Mouse (Mus musculus): ENCODE measurements around the gene Lsm7. TPM values are rescaled to one million over a fixed set of nuclear protein-coding genes. Genes with fewer than 3 reads are reported as not detected.

The Lsm7 gene
- polyA plus RNA-seq, 1 experiment from 2014 or later = 104 TPM

- H3K27ac ChIP-seq (ENCODE audit: low read depth) = 0 out of 2 replicates have a peak overlapping the region, but pooled peaks have one; percentile 34
- H3K9ac ChIP-seq (replicated peaks) = peak overlapping the region; percentile 87
- TF ChIP-seq EP300 (IDR thresholded peaks at IDR 0.05; ENCODE audit: low read depth) (no peak), CTCF (IDR thresholded peaks at IDR 0.05; ENCODE audit: low read depth) (no peak)
- H3K4me1 ChIP-seq (ENCODE audit: insufficient read depth) = peaks cover 47% of the 10 kb centered on the region
- H3K4me3 ChIP-seq (ENCODE audit: low read depth, low read length) = peak overlapping the region; percentile 79
- H3K9me3 ChIP-seq (ENCODE audit: low read length) = no peaks in the 10 kb centered on the region
- 74% methylated on average over 10 of the region's 10 CpGs for WGBS (ENCODE audit: insufficient replicate concordance)
- H3K27me3 ChIP-seq (ENCODE audit: insufficient read depth, low read length) = no peaks in the 10 kb centered on the region
- peak overlapping the region; percentile 96 for H3K4me2 ChIP-seq (ENCODE audit: low read depth, low read length)
- ATAC-seq (no peak), DNase-seq (no peak)
- H3K36me3 ChIP-seq (replicated peaks; ENCODE audit: insufficient read depth, low read length) = peaks cover 22% of the 10 kb centered on the region
Observed at GRCm38 (mm10) chr10:80827870-80828420, 27.1 kb downstream of the Lsm7 start.

GRCm38 (mm10) chr10:80827063-80827869 is 27.7 kb downstream of the Lsm7 start:
- no peak for ATAC-seq
- Histone ChIP-seq H3K27ac (ENCODE audit: low read depth) (peak overlapping the region; percentile 96), H3K4me2 (ENCODE audit: low read depth, low read length) (peak overlapping the region; percentile 96), H3K4me3 (ENCODE audit: low read depth, low read length) (peak overlapping the region; percentile 79), H3K9ac (replicated peaks) (peak overlapping the region; percentile 87), H3K9me3 (ENCODE audit: low read length) (no peaks in the 10 kb centered on the region), H3K36me3 (replicated peaks; ENCODE audit: insufficient read depth, low read length) (peaks cover 22% of the 10 kb centered on the region), H3K4me1 (ENCODE audit: insufficient read depth) (peaks cover 50% of the 10 kb centered on the region), H3K27me3 (ENCODE audit: insufficient read depth, low read length) (no peaks in the 10 kb centered on the region)
- TF ChIP-seq CTCF (IDR thresholded peaks at IDR 0.05; ENCODE audit: low read depth) (no peak), EP300 (IDR thresholded peaks at IDR 0.05; ENCODE audit: low read depth) (no peak)
- 6% methylated on average over 29 of the region's 29 CpGs for WGBS (ENCODE audit: insufficient replicate concordance)
- DNase-seq = no peak

- under 1% methylated on average over 75 of the region's 82 CpGs for WGBS (ENCODE audit: insufficient replicate concordance)
- Histone ChIP-seq H3K4me3 (ENCODE audit: low read depth, low read length) (peak within 1 kb of the TSS; percentile 79), H3K36me3 (replicated peaks; ENCODE audit: insufficient read depth, low read length) (peaks cover 22% of the 10 kb centered on the region), H3K9ac (replicated peaks) (peak within 1 kb of the TSS; percentile 87), H3K27me3 (ENCODE audit: insufficient read depth, low read length) (no peaks in the 10 kb centered on the region), H3K4me2 (ENCODE audit: low read depth, low read length) (peak within 1 kb of the TSS; percentile 96), H3K9me3 (ENCODE audit: low read length) (no peaks in the 10 kb centered on the region), H3K27ac (ENCODE audit: low read depth) (peak within 1 kb of the TSS; percentile 96), H3K4me1 (ENCODE audit: insufficient read depth) (peaks cover 52% of the 10 kb centered on the region)
- peak; percentile 94 for ATAC-seq
- TF ChIP-seq CTCF (IDR thresholded peaks at IDR 0.05; ENCODE audit: low read depth) (no peak), EP300 (IDR thresholded peaks at IDR 0.05; ENCODE audit: low read depth) (peak; percentile 50; the same call in 1 of the 2 replicates)
- peak; percentile 98 for DNase-seq
Observed at GRCm38 (mm10) chr10:80826151-80827062, 28.6 kb downstream of the Lsm7 start, which contains the start of gene Oaz1. Gene Oaz1, plus strand, starts transcription at chr10:80826656.

GRCm38 (mm10) chr10:80824827-80825226 is 30.2 kb downstream of the Lsm7 start:
- Histone ChIP-seq H3K4me1 (ENCODE audit: insufficient read depth) (peaks cover 41% of the 10 kb centered on the region), H3K9me3 (ENCODE audit: low read length) (no peaks in the 10 kb centered on the region), H3K27me3 (ENCODE audit: insufficient read depth, low read length) (no peaks in the 10 kb centered on the region), H3K27ac (ENCODE audit: low read depth) (peak overlapping the region; percentile 85), H3K4me3 (ENCODE audit: low read depth, low read length) (no peak overlapping the region), H3K4me2 (ENCODE audit: low read depth, low read length) (peak overlapping the region; percentile 50), H3K9ac (replicated peaks) (no peak overlapping the region), H3K36me3 (replicated peaks; ENCODE audit: insufficient read depth, low read length) (peaks cover 13% of the 10 kb centered on the region)
- 46% methylated on average over 2 of the region's 2 CpGs for WGBS (ENCODE audit: insufficient replicate concordance)
- no peak for DNase-seq
- TF ChIP-seq EP300 (IDR thresholded peaks at IDR 0.05; ENCODE audit: low read depth) = no peak
- no peak for TF ChIP-seq CTCF (IDR thresholded peaks at IDR 0.05; ENCODE audit: low read depth)
- no peak for ATAC-seq

GRCm38 (mm10) chr10:80823847-80824643 is 31.0 kb downstream of the Lsm7 start:
- Histone ChIP-seq H3K9me3 (ENCODE audit: low read length) (no peaks in the 10 kb centered on the region), H3K27me3 (ENCODE audit: insufficient read depth, low read length) (no peaks in the 10 kb centered on the region), H3K4me1 (ENCODE audit: insufficient read depth) (peaks cover 43% of the 10 kb centered on the region), H3K4me2 (ENCODE audit: low read depth, low read length) (peak overlapping the region; percentile 50), H3K4me3 (ENCODE audit: low read depth, low read length) (no peak overlapping the region), H3K9ac (replicated peaks) (peak overlapping the region; percentile 44; the same call in 1 of the 2 replicates), H3K36me3 (replicated peaks; ENCODE audit: insufficient read depth, low read length) (peaks cover 5% of the 10 kb centered on the region), H3K27ac (ENCODE audit: low read depth) (peak overlapping the region; percentile 85)
- DNase-seq = no peak
- 24% methylated on average over 8 of the region's 8 CpGs for WGBS (ENCODE audit: insufficient replicate concordance)
- no peak for TF ChIP-seq CTCF (IDR thresholded peaks at IDR 0.05; ENCODE audit: low read depth)
- TF ChIP-seq EP300 (IDR thresholded peaks at IDR 0.05; ENCODE audit: low read depth) = no peak
- ATAC-seq = no peak
